Mouse (Mus musculus) adrenal gland, adult 18-20 months (tissue): Measurements from ENCODE around the gene Fbxl14. TPM values are rescaled to one million over a fixed set of nuclear protein-coding genes. Genes with fewer than 3 reads are reported as not detected.

Experiments
- total RNA-seq, 2 experiments: library from RNA; stranded (reverse); gene quantifications; 1 replicate in 1 of 2; 2 replicates in 1 of 2; pipeline ENCODE4 v1.2.3; 2021

The Fbxl14 gene
- total RNA-seq, 2 experiments from 2014 or later, result 31.7 to 34.1 TPM

Other genes with a start within 250 kb of the Fbxl14 start
- not detected for gene Cacna2d4, start 243.1 kb upstream of the Fbxl14 start, total RNA-seq
- gene Lrtm2, start 148.9 kb upstream of the Fbxl14 start, total RNA-seq, result under 1 TPM in 1 of 2 experiments, not detected in 1; 0.27 TPM
- gene Adipor2, start 62.0 kb upstream of the Fbxl14 start, total RNA-seq, result 100 to 1,000 TPM; 191 to 229 TPM
- 1 to 10 TPM; 1.1 to 1.2 TPM for gene Wnt5b, start 64.7 kb downstream of the Fbxl14 start, total RNA-seq